Mouse (Mus musculus): Measurements from ENCODE around the gene Mgat3. TPM values are rescaled to one million over a fixed set of nuclear protein-coding genes. Genes with fewer than 3 reads are reported as not detected.

The Mgat3 gene
- polyA plus RNA-seq, 1 experiment from 2014 or later: 10.5 TPM

DNA sequence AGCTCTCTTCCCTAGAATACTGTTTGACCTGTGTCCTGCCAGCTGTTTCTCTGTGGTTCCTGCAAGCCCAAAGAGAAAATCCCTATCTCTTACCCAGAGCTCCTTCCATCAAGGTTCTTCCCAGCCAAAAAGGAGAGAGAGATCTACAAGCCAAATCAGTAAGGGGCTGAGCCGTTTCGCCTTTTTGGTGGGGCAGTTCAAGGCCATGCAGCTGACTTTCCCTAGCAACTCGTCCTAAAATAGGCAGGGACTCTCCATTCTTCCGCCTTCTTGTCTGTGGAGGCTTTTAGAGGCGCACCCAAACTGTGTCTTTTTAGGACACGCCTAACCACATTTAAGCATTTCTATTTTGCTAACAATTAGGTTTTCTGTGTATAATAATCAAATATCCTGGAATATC lies 29.8 kb upstream of the Mgat3 start:
- no peaks in the 10 kb centered on the region for H3K27me3 ChIP-seq (replicated peaks; ENCODE audit: control insufficient read depth, insufficient read depth, low read length)
- H3K4me1 ChIP-seq (replicated peaks; ENCODE audit: control insufficient read depth, insufficient read depth, low read length): peaks cover 4% of the 10 kb centered on the region; the same call in 1 of the 2 replicates
- ATAC-seq (replicated peaks; ENCODE audit: low FRiP score, low TSS enrichment, low read depth): no peak
- H3K9me3 ChIP-seq (ENCODE audit: control insufficient read depth, low read length): peaks cover 3% of the 10 kb centered on the region
- H3K36me3 ChIP-seq (ENCODE audit: control insufficient read depth, insufficient read depth, low read length): peaks cover 41% of the 10 kb centered on the region
- no peak overlapping the region for H3K9ac ChIP-seq (ENCODE audit: low read length)
- H3K4me3 ChIP-seq (ENCODE audit: low read depth, low read length): no peak overlapping the region
- H3K27ac ChIP-seq (ENCODE audit: low read depth): no peak overlapping the region
- 90% methylated on average over 6 of the region's 6 CpGs for WGBS
- no peak overlapping the region for H3K4me2 ChIP-seq (ENCODE audit: low read length)
- DNase-seq (ENCODE audit: low spot score): no peak

DNA sequence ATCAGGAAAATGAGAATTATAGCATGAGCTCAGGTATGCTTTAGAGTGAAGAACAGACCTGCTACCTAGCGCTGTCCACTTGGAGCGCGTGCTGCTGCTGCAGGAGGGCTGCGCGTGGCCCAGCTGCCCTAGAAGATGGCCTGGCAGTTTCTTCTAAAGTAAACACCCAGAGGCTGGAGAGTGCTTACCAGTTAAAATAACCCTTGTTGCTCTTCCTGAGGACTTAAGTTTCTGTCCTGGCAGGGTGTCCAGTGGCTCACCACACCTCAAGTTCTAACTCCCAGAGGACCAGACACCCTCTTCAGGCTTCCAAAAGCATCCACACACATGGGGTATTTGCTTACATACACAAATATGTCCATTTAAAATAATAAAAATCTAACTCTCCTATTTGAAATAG lies 28.1 kb upstream of the Mgat3 start:
- H3K27me3 ChIP-seq (replicated peaks; ENCODE audit: control insufficient read depth, insufficient read depth, low read length): no peaks in the 10 kb centered on the region
- no peak overlapping the region for H3K4me2 ChIP-seq (ENCODE audit: low read length)
- H3K9me3 ChIP-seq (ENCODE audit: control insufficient read depth, low read length): peaks cover 3% of the 10 kb centered on the region
- H3K4me3 ChIP-seq (ENCODE audit: low read depth, low read length): no peak overlapping the region
- WGBS: 64% methylated on average over 5 of the region's 5 CpGs
- no peak overlapping the region for H3K27ac ChIP-seq (ENCODE audit: low read depth)
- peaks cover 52% of the 10 kb centered on the region for H3K36me3 ChIP-seq (ENCODE audit: control insufficient read depth, insufficient read depth, low read length)
- H3K4me1 ChIP-seq (replicated peaks; ENCODE audit: control insufficient read depth, insufficient read depth, low read length): peaks cover 4% of the 10 kb centered on the region; the same call in 1 of the 2 replicates
- DNase-seq (ENCODE audit: low spot score) (no peak), ATAC-seq (replicated peaks; ENCODE audit: low FRiP score, low TSS enrichment, low read depth) (no peak)
- H3K9ac ChIP-seq (ENCODE audit: low read length): no peak overlapping the region

DNA sequence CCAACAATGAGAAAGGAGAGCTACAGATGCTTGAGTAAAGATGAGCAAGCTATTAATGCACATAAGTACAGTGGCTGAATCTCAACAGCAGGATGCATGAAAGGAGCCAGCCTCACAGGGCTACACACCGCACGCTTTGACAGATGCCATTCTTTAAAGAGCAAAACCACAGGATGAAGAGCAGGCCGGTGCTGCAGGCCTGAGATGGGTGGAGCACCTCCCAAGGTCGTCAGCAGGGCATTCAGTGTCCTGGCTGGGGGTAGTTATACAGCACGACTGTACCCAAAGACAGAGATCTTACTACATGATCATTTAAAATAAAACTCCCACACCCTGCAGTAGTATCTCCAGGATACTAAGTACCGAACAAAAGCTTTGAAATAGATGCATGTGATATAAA lies 27.4 kb upstream of the Mgat3 start:
- Histone ChIP-seq H3K27me3 (replicated peaks; ENCODE audit: control insufficient read depth, insufficient read depth, low read length) (no peaks in the 10 kb centered on the region), H3K4me2 (ENCODE audit: low read length) (no peak overlapping the region), H3K36me3 (ENCODE audit: control insufficient read depth, insufficient read depth, low read length) (peaks cover 52% of the 10 kb centered on the region), H3K27ac (ENCODE audit: low read depth) (no peak overlapping the region), H3K9ac (ENCODE audit: low read length) (no peak overlapping the region), H3K4me3 (ENCODE audit: low read depth, low read length) (no peak overlapping the region), H3K9me3 (ENCODE audit: control insufficient read depth, low read length) (peaks cover 3% of the 10 kb centered on the region), H3K4me1 (replicated peaks; ENCODE audit: control insufficient read depth, insufficient read depth, low read length) (peaks cover 4% of the 10 kb centered on the region; the same call in 1 of the 2 replicates)
- no peak for DNase-seq (ENCODE audit: low spot score)
- 47% methylated on average over 6 of the region's 6 CpGs for WGBS
- no peak for ATAC-seq (replicated peaks; ENCODE audit: low FRiP score, low TSS enrichment, low read depth)

DNA sequence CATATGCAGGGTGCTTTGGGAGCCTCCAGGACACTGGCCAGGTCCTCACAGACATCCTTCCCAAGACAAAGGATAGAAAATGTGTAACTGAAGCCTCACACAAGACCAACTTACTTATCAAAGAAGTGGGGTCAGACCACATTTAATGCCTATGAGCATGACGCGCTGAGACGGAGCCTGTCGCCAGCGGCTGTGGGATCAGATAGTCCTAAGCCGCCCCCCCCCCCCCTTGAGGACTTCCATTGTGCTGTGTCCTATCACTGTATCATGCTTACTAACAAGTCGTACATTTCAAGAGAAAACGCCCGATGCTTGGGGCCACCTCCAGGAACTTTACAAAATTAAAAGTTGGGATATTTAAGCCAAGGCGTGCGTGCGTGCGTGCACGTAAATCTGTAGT lies 26.4 kb upstream of the Mgat3 start:
- H3K9me3 ChIP-seq (ENCODE audit: control insufficient read depth, low read length): peaks cover under 1% of the 10 kb centered on the region
- 91% methylated on average over 14 of the region's 14 CpGs for WGBS
- H3K27me3 ChIP-seq (replicated peaks; ENCODE audit: control insufficient read depth, insufficient read depth, low read length): no peaks in the 10 kb centered on the region
- no peak for DNase-seq (ENCODE audit: low spot score)
- peaks cover 4% of the 10 kb centered on the region; the same call in 1 of the 2 replicates for H3K4me1 ChIP-seq (replicated peaks; ENCODE audit: control insufficient read depth, insufficient read depth, low read length)
- no peak overlapping the region for H3K9ac ChIP-seq (ENCODE audit: low read length)
- H3K4me3 ChIP-seq (ENCODE audit: low read depth, low read length): no peak overlapping the region
- H3K27ac ChIP-seq (ENCODE audit: low read depth): no peak overlapping the region
- H3K36me3 ChIP-seq (ENCODE audit: control insufficient read depth, insufficient read depth, low read length): peaks cover 55% of the 10 kb centered on the region
- ATAC-seq (replicated peaks; ENCODE audit: low FRiP score, low TSS enrichment, low read depth): no peak
- no peak overlapping the region for H3K4me2 ChIP-seq (ENCODE audit: low read length)

DNA sequence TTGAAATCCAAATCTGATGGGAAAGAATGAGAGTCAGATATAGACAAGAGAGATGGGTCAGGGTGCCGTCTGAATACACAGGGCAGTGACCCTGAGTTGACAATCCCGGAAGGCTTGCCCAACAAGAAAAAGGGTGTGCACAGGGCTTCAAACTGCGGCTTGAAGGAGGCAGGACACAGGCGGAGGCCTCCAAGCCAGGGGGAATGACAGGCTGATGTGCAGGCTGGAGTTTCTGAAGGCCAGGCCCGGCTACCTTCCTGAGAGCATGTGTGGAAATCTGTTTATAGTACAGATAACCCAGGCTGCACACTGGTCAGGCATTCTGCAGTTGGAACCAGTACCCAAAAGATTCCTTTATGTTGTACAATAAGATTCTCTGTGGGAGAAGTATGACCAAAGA lies 26.0 kb upstream of the Mgat3 start:
- H3K4me2 ChIP-seq (ENCODE audit: low read length): no peak overlapping the region
- DNase-seq (ENCODE audit: low spot score): no peak
- H3K4me3 ChIP-seq (ENCODE audit: low read depth, low read length): no peak overlapping the region
- H3K36me3 ChIP-seq (ENCODE audit: control insufficient read depth, insufficient read depth, low read length): peaks cover 59% of the 10 kb centered on the region
- no peaks in the 10 kb centered on the region for H3K9me3 ChIP-seq (ENCODE audit: control insufficient read depth, low read length)
- peaks cover 4% of the 10 kb centered on the region; the same call in 1 of the 2 replicates for H3K4me1 ChIP-seq (replicated peaks; ENCODE audit: control insufficient read depth, insufficient read depth, low read length)
- no peak overlapping the region for H3K9ac ChIP-seq (ENCODE audit: low read length)
- no peak overlapping the region for H3K27ac ChIP-seq (ENCODE audit: low read depth)
- WGBS: 77% methylated on average over 5 of the region's 5 CpGs
- H3K27me3 ChIP-seq (replicated peaks; ENCODE audit: control insufficient read depth, insufficient read depth, low read length): no peaks in the 10 kb centered on the region
- ATAC-seq (replicated peaks; ENCODE audit: low FRiP score, low TSS enrichment, low read depth): no peak

DNA sequence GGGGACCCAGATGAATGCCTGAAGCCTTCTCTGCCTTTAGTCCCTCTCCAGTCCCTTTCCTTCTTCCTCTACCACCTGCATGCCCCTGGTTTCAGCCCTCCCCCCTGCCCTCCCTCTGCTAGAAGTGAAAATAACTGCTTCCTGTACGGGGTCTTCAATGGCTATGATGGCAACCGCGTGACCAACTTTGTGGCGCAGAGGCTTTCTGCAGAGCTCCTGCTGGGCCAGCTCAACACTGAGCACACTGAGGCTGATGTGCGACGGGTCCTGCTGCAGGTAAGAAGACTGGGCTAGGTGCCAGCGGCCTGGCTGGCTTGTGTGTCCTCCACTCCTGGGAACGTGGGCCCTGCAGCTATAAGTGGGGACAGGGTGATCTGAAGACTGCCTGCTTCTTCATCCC lies 25.0 kb upstream of the Mgat3 start:
- H3K36me3 ChIP-seq (ENCODE audit: control insufficient read depth, insufficient read depth, low read length): peaks cover 64% of the 10 kb centered on the region
- no peak for DNase-seq (ENCODE audit: low spot score)
- no peak overlapping the region for H3K4me3 ChIP-seq (ENCODE audit: low read depth, low read length)
- no peaks in the 10 kb centered on the region for H3K9me3 ChIP-seq (ENCODE audit: control insufficient read depth, low read length)
- no peak overlapping the region for H3K9ac ChIP-seq (ENCODE audit: low read length)
- H3K27me3 ChIP-seq (replicated peaks; ENCODE audit: control insufficient read depth, insufficient read depth, low read length): no peaks in the 10 kb centered on the region
- H3K4me1 ChIP-seq (replicated peaks; ENCODE audit: control insufficient read depth, insufficient read depth, low read length): peaks cover 4% of the 10 kb centered on the region; the same call in 1 of the 2 replicates
- no peak overlapping the region for H3K4me2 ChIP-seq (ENCODE audit: low read length)
- no peak overlapping the region for H3K27ac ChIP-seq (ENCODE audit: low read depth)
- WGBS: 89% methylated on average over 8 of the region's 8 CpGs
- no peak for ATAC-seq (replicated peaks; ENCODE audit: low FRiP score, low TSS enrichment, low read depth)

DNA sequence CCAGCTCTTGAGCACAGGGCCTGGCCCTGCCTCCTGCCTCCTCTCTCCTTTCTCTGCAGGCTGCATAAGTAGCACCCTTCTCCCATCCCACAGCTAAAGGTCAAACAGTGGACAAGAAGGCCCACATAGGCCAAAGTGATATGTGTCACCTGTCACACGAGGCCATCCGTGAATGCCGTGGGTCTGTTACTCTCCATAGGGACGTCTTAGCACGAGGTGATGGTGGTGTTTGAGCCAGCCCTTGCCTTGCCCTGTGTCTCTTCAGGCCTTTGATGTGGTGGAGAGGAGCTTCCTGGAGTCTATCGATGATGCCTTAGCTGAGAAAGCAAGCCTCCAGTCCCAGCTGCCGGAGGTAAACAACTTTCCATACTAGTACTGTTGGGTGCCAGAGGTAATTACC lies 24.0 kb upstream of the Mgat3 start:
- no peaks in the 10 kb centered on the region for H3K9me3 ChIP-seq (ENCODE audit: control insufficient read depth, low read length)
- no peak overlapping the region for H3K4me2 ChIP-seq (ENCODE audit: low read length)
- no peak overlapping the region for H3K9ac ChIP-seq (ENCODE audit: low read length)
- no peak for DNase-seq (ENCODE audit: low spot score)
- no peak overlapping the region for H3K4me3 ChIP-seq (ENCODE audit: low read depth, low read length)
- WGBS: 93% methylated on average over 7 of the region's 7 CpGs
- no peak for ATAC-seq (replicated peaks; ENCODE audit: low FRiP score, low TSS enrichment, low read depth)
- no peaks in the 10 kb centered on the region for H3K27me3 ChIP-seq (replicated peaks; ENCODE audit: control insufficient read depth, insufficient read depth, low read length)
- H3K4me1 ChIP-seq (replicated peaks; ENCODE audit: control insufficient read depth, insufficient read depth, low read length): peaks cover 4% of the 10 kb centered on the region; the same call in 1 of the 2 replicates
- no peak overlapping the region for H3K27ac ChIP-seq (ENCODE audit: low read depth)
- H3K36me3 ChIP-seq (ENCODE audit: control insufficient read depth, insufficient read depth, low read length): peaks cover 66% of the 10 kb centered on the region

DNA sequence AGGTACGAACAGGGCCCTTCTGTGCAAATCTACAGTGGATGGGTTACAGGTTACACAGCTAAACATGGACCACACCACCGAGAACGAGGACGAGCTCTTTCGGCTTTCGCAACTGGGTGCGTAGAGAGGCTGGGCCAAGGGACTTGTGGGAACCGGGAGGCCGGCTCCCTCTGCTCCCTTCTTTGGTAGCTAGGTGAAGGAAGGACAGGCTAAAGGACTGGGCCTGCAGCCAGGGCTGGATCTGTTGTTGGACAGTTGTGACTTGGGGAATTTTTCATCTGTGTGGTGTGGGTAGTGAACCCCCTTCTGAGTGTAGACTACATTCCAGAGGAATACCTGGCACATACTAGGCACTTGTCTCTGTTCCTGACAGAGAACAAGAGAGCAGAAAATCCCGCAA lies 20.9 kb upstream of the Mgat3 start:
- no peak overlapping the region for H3K27ac ChIP-seq (ENCODE audit: low read depth)
- ATAC-seq (replicated peaks; ENCODE audit: low FRiP score, low TSS enrichment, low read depth) (no peak), DNase-seq (ENCODE audit: low spot score) (no peak)
- H3K4me2 ChIP-seq (ENCODE audit: low read length): no peak overlapping the region
- no peak overlapping the region for H3K4me3 ChIP-seq (ENCODE audit: low read depth, low read length)
- 92% methylated on average over 10 of the region's 10 CpGs for WGBS
- H3K9me3 ChIP-seq (ENCODE audit: control insufficient read depth, low read length): no peaks in the 10 kb centered on the region
- H3K27me3 ChIP-seq (replicated peaks; ENCODE audit: control insufficient read depth, insufficient read depth, low read length): no peaks in the 10 kb centered on the region
- no peaks in the 10 kb centered on the region for H3K4me1 ChIP-seq (replicated peaks; ENCODE audit: control insufficient read depth, insufficient read depth, low read length)
- no peak overlapping the region for H3K9ac ChIP-seq (ENCODE audit: low read length)
- H3K36me3 ChIP-seq (ENCODE audit: control insufficient read depth, insufficient read depth, low read length): peaks cover 92% of the 10 kb centered on the region

DNA sequence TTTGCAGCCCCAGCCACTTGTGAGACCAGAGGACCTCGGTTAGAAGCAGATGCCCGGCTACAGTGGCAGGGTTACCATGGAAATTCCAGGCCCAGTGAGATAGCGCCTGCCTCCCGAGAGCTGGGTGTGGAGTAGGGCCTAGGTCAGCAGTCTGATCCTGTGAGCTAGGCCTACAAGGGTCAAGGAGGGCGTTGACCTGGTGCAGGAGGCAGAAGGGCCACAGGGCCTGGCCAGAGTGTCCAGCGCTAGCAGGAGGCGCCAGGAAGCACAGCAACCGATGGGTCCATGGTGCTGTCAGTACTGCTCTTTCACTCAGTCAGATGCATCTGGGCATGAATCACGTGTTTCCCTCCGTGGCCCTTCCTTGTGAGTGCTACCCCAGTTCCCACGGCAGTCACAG lies 19.8 kb upstream of the Mgat3 start:
- 82% methylated on average over 11 of the region's 11 CpGs for WGBS
- no peak for ATAC-seq (replicated peaks; ENCODE audit: low FRiP score, low TSS enrichment, low read depth)
- peaks cover 97% of the 10 kb centered on the region for H3K36me3 ChIP-seq (ENCODE audit: control insufficient read depth, insufficient read depth, low read length)

More for the DNA sequence above, 19.8 kb upstream of the Mgat3 start:
- Histone ChIP-seq H3K27me3 (replicated peaks; ENCODE audit: control insufficient read depth, insufficient read depth, low read length) (no peaks in the 10 kb centered on the region), H3K4me1 (replicated peaks; ENCODE audit: control insufficient read depth, insufficient read depth, low read length) (0 out of 2 replicates have a peak, but pooled peaks cover 5% of the 10 kb centered on the region), H3K9me3 (ENCODE audit: control insufficient read depth, low read length) (no peaks in the 10 kb centered on the region), H3K4me3 (ENCODE audit: low read depth, low read length) (no peak overlapping the region), H3K9ac (ENCODE audit: low read length) (no peak overlapping the region), H3K27ac (ENCODE audit: low read depth) (no peak overlapping the region), H3K4me2 (ENCODE audit: low read length) (no peak overlapping the region)
- DNase-seq (ENCODE audit: low spot score): no peak

Data from intestine, embryonic 14.5 days (tissue).